Mouse (Mus musculus) embryonic facial prominence, embryonic 14.5 days (tissue): ENCODE data around the gene Prpf31. TPM values are rescaled to one million over a fixed set of nuclear protein-coding genes. Genes with fewer than 3 reads are reported as not detected.

ENCODE experiments used
- ATAC-seq: fragments of 200-750 bp; cut with Nextera tagmentation; 2 replicates; pipeline ENCODE4 v1.8.0; 2017; ENCODE audit warnings: low read depth, moderate number of reproducible peaks, moderate TSS enrichment
- DNase-seq: peaks from one replicate; pipeline ENCODE4 v3.0.0-alpha.2; 2015; ENCODE audit warnings: low spot score
- H3K27ac ChIP-seq: fragments of 300-500 bp; sonication (generic); replicated peaks from 2 replicates; pipeline ENCODE4 v1.5.1; 2014; ENCODE audit warnings: low read depth, mild to moderate bottlenecking, low read length, moderate library complexity
- H3K27me3 ChIP-seq: fragments of 300-500 bp; sonication (generic); replicated peaks from 2 replicates; pipeline ENCODE4 v1.6.1; 2014; ENCODE audit warnings: low read length; ENCODE audit not compliant: control insufficient read depth, insufficient read depth
- H3K36me3 ChIP-seq: fragments of 300-500 bp; sonication (generic); 2 replicates; pipeline ENCODE4 v1.6.1; 2014; ENCODE audit warnings: low read length, mixed read lengths; ENCODE audit not compliant: control insufficient read depth, insufficient read depth
- H3K4me1 ChIP-seq: fragments of 300-500 bp; sonication (generic); 2 replicates; pipeline ENCODE4 v1.6.1; 2014; ENCODE audit warnings: antibody characterized with exemption, low read length; ENCODE audit not compliant: control insufficient read depth, insufficient read depth
- H3K4me2 ChIP-seq: fragments of 300-500 bp; sonication (generic); 2 replicates; pipeline ENCODE4 v1.6.1; 2014; ENCODE audit warnings: low read depth, mild to moderate bottlenecking, low read length, moderate library complexity, mixed read lengths
- H3K4me3 ChIP-seq: fragments of 300-500 bp; sonication (generic); 2 replicates; pipeline ENCODE4 v1.5.1; 2014; ENCODE audit warnings: low read depth, mild to moderate bottlenecking, low read length
- H3K9ac ChIP-seq: fragments of 300-500 bp; sonication (generic); 2 replicates; pipeline ENCODE4 v1.6.1; 2014; ENCODE audit warnings: low read depth, mild to moderate bottlenecking, low read length, moderate library complexity, mixed read lengths
- H3K9me3 ChIP-seq: fragments of 300-500 bp; sonication (generic); 2 replicates; pipeline ENCODE4 v1.6.1; 2016; ENCODE audit warnings: low read length; ENCODE audit not compliant: control insufficient read depth
- WGBS: fragments of 180-500 bp; shearing (Covaris S2); extraction: QIAGEN DNeasy Blood & Tissue Kit; methylation state at CpG from one replicate; pipeline ENCODE4 v1.1.7; 2014; 5-methylcytosine and 5-hydroxymethylcytosine counted together
- microRNA-seq: library from miRNA; unstranded; fragments of <30 nt; microRNA quantifications from one replicate; pipeline ENCODE4, GENCODE M21; 2016; ENCODE audit warnings: borderline number of aligned reads
- polyA plus RNA-seq: library from polyadenylated mRNA; unstranded; fragments of >200 nt; fragmentation: Nextera tagmentation; extraction: Ambion mirVana; gene quantifications from 2 replicates; pipeline ENCODE4 v1.2.1, GENCODE M21; 2014

Gene Prpf31
- polyA plus RNA-seq, 1 experiment from 2014 or later = 74.0 TPM

GRCm38 (mm10) chr7:3685400-3686187 is 55.8 kb downstream of the Prpf31 start:
- Histone ChIP-seq H3K4me2 (no peak overlapping the region), H3K4me3 (no peak overlapping the region), H3K9ac (no peak overlapping the region), H3K27ac (no peak overlapping the region), H3K9me3 (no peaks in the 10 kb centered on the region), H3K27me3 (no peaks in the 10 kb centered on the region), H3K4me1 (no peaks in the 10 kb centered on the region), H3K36me3 (peaks cover 49% of the 10 kb centered on the region)
- DNase-seq (no peak), ATAC-seq (no peak)
- 85% methylated on average over 30 of the region's 31 CpGs for WGBS

- 30% methylated on average over 3 of the region's 3 CpGs for WGBS
- no peaks in the 10 kb centered on the region for H3K27me3 ChIP-seq
- peak overlapping the region; percentile 74 for H3K4me3 ChIP-seq
- DNase-seq = no peak
- ATAC-seq = no peak
- H3K9me3 ChIP-seq = no peaks in the 10 kb centered on the region
- no peak overlapping the region for H3K27ac ChIP-seq
- H3K4me2 ChIP-seq = peak overlapping the region; percentile 88
- peaks cover 30% of the 10 kb centered on the region for H3K36me3 ChIP-seq
- H3K4me1 ChIP-seq = peaks cover 8% of the 10 kb centered on the region
- peak overlapping the region; percentile 87 for H3K9ac ChIP-seq
Observed at GRCm38 (mm10) chr7:3691919-3692318, 62.1 kb downstream of the Prpf31 start.

Small RNAs within 50 kb of the gene (microRNA-seq; reads per million reads assigned to microRNA genes)
- not detected for gene Gm25100
- gene Mir3572 = 2.5 reads per million, percentile 11 among the genes with 10 or more reads in this experiment

Other genes starting within 250 kb of the Prpf31 start
- gene Cacng8, start 239.3 kb upstream of the Prpf31 start, polyA plus RNA-seq = 1.3 and 3.3 TPM in 2 replicates
- gene Cacng6, start 205.8 kb upstream of the Prpf31 start, polyA plus RNA-seq = 13.0 and 14.5 TPM in 2 replicates
- gene Tarm1, start 127.4 kb upstream of the Prpf31 start, polyA plus RNA-seq = 0.22 and 0.29 TPM in 2 replicates
- 0.22 and 0.49 TPM in 2 replicates for gene Oscar, start 13.8 kb upstream of the Prpf31 start, polyA plus RNA-seq
- gene Ndufa3, start 12.6 kb upstream of the Prpf31 start, polyA plus RNA-seq = 497 and 552 TPM in 2 replicates
- 19.1 and 20.5 TPM in 2 replicates for gene Tfpt, start 56 bp upstream of the Prpf31 start, polyA plus RNA-seq
- gene Cnot3, start 15.3 kb downstream of the Prpf31 start, polyA plus RNA-seq = 50.7 and 51.0 TPM in 2 replicates
- 13.1 and 13.4 TPM in 2 replicates for gene Leng1, start 35.9 kb downstream of the Prpf31 start, polyA plus RNA-seq
- gene Tmc4, start 47.6 kb downstream of the Prpf31 start, polyA plus RNA-seq = 6.1 and 7.6 TPM in 2 replicates
- 244 and 268 TPM in 2 replicates for gene Tsen34, start 62.9 kb downstream of the Prpf31 start, polyA plus RNA-seq
- 44.5 and 45.6 TPM in 2 replicates for gene Mboat7, start 63.5 kb downstream of the Prpf31 start, polyA plus RNA-seq
- 1,544 and 1,554 TPM in 2 replicates for gene Rps9, start 74.0 kb downstream of the Prpf31 start, polyA plus RNA-seq
- gene Pirb, start 90.4 kb downstream of the Prpf31 start, polyA plus RNA-seq = 0.92 and 0.97 TPM in 2 replicates
- gene Gm15448, start 195.7 kb downstream of the Prpf31 start, polyA plus RNA-seq = not detected in 2 replicates
- 0.22 and 0.58 TPM in 2 replicates for gene Pira2, start 215.1 kb downstream of the Prpf31 start, polyA plus RNA-seq